Mouse (Mus musculus) liver, postnatal 0 days (tissue): ENCODE data around the gene Arhgap45. TPM values are rescaled to one million over a fixed set of nuclear protein-coding genes. Genes with fewer than 3 reads are reported as not detected.

Experiments
- ATAC-seq: fragments of 200-750 bp; cut with Nextera tagmentation; 2 replicates; pipeline ENCODE4 v1.8.0; 2017; ENCODE audit warnings: mild to moderate bottlenecking, moderate library complexity
- DNase-seq: peaks from one replicate; pipeline ENCODE4 v3.0.0-alpha.2; 2016
- H3K27ac ChIP-seq: fragments of 300-500 bp; sonication (generic); 2 replicates; pipeline ENCODE4 v1.5.1; 2014; ENCODE audit warnings: antibody characterized with exemption, moderate library complexity, mild to moderate bottlenecking, low read depth
- H3K27me3 ChIP-seq: fragments of 300-500 bp; sonication (generic); 2 replicates; pipeline ENCODE4 v1.6.1; 2014; ENCODE audit warnings: low read length, control low read depth, mixed read lengths; ENCODE audit not compliant: insufficient read depth
- H3K36me3 ChIP-seq: fragments of 300-500 bp; sonication (generic); replicated peaks from 2 replicates; pipeline ENCODE4 v1.6.1; 2014; ENCODE audit warnings: mild to moderate bottlenecking, control low read depth, low read length, moderate library complexity, mixed read lengths; ENCODE audit not compliant: insufficient read depth
- H3K4me1 ChIP-seq: fragments of 300-500 bp; sonication (generic); 2 replicates; pipeline ENCODE4 v1.6.1; 2014; ENCODE audit warnings: antibody characterized with exemption, mild to moderate bottlenecking, control low read depth; ENCODE audit not compliant: insufficient read depth
- H3K4me2 ChIP-seq: fragments of 300-500 bp; sonication (generic); 2 replicates; pipeline ENCODE4 v1.6.1; 2014; ENCODE audit warnings: low read depth, mild to moderate bottlenecking, low read length, moderate library complexity, mixed read lengths
- H3K4me3 ChIP-seq: fragments of 300-500 bp; sonication (generic); 2 replicates; pipeline ENCODE4 v1.5.1; 2014; ENCODE audit warnings: low read depth, low read length
- H3K9ac ChIP-seq: fragments of 300-500 bp; sonication (generic); replicated peaks from 2 replicates; pipeline ENCODE4 v1.6.1; 2014; ENCODE audit warnings: mild to moderate bottlenecking, moderate library complexity
- H3K9me3 ChIP-seq: fragments of 300-500 bp; sonication (generic); 2 replicates; pipeline ENCODE4 v1.6.1; 2016; ENCODE audit warnings: mild to moderate bottlenecking, control low read depth, low read length, mixed read lengths
- CTCF ChIP-seq: sonication (generic); IDR thresholded peaks from 2 replicates; pipeline ENCODE4 v1.5.1; 2016; ENCODE audit warnings: antibody characterized with exemption, low read depth
- EP300 ChIP-seq: IDR thresholded peaks from 2 replicates; pipeline ENCODE4 v1.6.1; 2016; ENCODE audit warnings: antibody characterized with exemption, low read depth, mild to moderate bottlenecking
- WGBS: fragments of 180-500 bp; shearing (Covaris S2); extraction: QIAGEN DNeasy Blood & Tissue Kit; methylation state at CpG from one replicate; pipeline ENCODE4 v1.1.7; 2014; ENCODE audit not compliant: insufficient replicate concordance; 5-methylcytosine and 5-hydroxymethylcytosine counted together
- polyA plus RNA-seq: library from polyadenylated mRNA; unstranded; fragments of >200 nt; fragmentation: Nextera tagmentation; extraction: Ambion mirVana; gene quantifications from 2 replicates; pipeline ENCODE4 v1.2.1, GENCODE M21; 2015

Gene Arhgap45
- polyA plus RNA-seq, 1 experiment from 2014 or later = 14.2 TPM

DNA sequence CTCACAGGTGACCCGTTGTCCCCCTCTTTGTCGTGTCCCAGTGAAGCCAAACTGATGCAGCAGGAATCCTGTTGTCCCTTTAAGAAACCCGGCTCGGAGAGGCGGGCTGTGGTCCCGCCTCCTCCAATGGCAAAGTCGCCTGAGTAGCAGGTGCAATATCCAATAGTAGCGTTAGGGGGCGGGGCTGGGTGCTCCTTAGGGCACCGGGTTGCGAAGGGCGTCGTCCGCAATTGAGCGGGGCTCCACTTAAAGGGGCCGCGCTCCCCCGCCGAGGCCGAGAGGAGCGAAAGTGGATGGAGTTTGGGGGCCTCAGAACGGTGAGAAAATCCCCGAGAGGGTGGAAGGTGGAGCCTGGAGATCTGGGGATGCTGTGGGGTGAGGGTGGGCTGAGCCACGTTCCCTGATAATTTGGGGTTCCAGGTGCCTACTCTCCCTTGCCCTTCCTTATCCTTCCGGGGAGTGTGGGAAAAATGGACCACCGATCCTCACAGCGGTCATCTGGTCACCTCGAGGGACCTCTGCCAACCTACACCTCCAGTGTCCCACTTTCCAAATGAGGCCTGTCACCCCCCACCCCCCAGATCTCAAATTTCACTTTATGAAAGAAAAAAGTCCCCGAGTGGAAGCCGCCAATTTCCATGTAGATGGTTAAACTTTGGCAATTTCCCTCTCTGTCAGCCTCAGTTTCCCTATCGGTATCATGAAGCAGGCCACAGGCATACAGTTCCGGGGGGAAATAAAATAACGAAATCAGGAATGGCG lies 20.0 kb upstream of the Arhgap45 start, which contains the start of gene Abca7:
Gene Abca7, plus strand, starts transcription at position 223 of the 762 bp plus-strand sequence.
- peaks cover 23% of the 10 kb centered on the region for H3K4me1 ChIP-seq
- peak within 1 kb of the TSS; percentile 77 for H3K9ac ChIP-seq
- H3K4me2 ChIP-seq = peak within 1 kb of the TSS; percentile 89
- H3K27ac ChIP-seq = peak within 1 kb of the TSS; percentile 79
- no peaks in the 10 kb centered on the region for H3K9me3 ChIP-seq
- ATAC-seq (peak; percentile 91), DNase-seq (peak; percentile 98)
- TF ChIP-seq EP300 (no peak), CTCF (peak; percentile 31)
- no peaks in the 10 kb centered on the region for H3K27me3 ChIP-seq
- H3K36me3 ChIP-seq = peaks cover 22% of the 10 kb centered on the region
- peak within 1 kb of the TSS; percentile 69 for H3K4me3 ChIP-seq
- under 1% methylated on average over 34 of the region's 34 CpGs for WGBS

DNA sequence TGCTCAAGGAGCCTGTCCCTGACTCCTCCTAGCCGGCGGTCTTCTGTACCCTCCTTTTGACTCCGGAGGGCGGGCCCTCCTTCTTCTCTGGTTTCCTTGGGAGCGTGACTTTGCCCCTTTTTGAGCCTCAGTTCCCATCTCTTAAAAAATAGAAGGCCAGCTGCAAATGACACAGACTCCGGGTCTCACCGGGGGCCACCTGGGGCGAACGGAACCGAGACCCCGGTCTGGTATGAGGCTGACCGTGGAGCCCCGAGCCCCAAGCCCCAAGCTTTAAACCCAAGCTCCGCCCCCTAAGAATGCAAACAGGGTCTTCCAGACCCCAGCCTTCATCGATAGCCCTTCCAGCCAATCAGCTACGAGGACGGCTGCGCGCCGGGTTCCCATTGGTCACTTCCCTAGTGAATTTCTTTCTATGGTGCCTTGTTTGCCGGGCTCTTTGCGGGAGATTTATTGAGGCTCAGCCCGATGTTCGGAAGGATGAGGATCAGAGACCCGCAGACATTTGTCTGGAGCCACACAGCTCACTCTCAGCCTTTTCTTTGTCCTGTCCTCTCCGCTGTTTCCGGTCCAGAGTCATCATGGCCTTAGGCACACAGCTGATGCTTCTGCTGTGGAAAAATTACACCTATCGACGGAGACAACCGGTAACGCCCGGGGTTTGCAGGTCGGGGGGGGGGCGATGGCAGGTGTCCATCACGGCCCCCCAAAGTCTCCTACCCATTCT lies 19.3 kb upstream of the Arhgap45 start:
- Histone ChIP-seq H3K4me1 (peaks cover 23% of the 10 kb centered on the region), H3K9ac (peak overlapping the region; percentile 77), H3K36me3 (peaks cover 24% of the 10 kb centered on the region), H3K4me2 (peak overlapping the region; percentile 89), H3K4me3 (peak overlapping the region; percentile 69), H3K9me3 (no peaks in the 10 kb centered on the region), H3K27ac (peak overlapping the region; percentile 79), H3K27me3 (no peaks in the 10 kb centered on the region)
- DNase-seq (peak; percentile 83), ATAC-seq (peak; percentile 77)
- TF ChIP-seq EP300 (no peak), CTCF (no peak)
- 2% methylated on average over 35 of the region's 35 CpGs for WGBS

DNA sequence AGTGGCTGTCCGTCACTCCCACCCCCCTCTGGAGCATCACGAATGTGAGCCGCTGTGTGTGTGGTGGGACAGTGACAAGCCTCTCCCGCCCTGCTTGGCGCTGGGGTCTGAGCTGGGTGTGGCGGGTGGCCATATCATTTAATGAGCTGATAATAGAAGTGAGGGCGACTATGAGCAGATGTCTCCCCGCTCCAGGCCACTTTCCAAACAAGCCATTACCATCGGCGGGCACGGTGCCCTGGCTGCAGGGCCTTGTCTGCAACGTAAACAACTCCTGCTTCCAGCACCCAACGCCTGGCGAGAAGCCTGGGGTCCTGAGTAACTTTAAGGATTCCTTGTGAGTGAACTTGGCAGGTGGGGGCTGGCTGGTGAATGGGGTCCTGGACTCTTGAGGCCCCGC lies 18.6 kb upstream of the Arhgap45 start:
- no peak for DNase-seq
- Histone ChIP-seq H3K4me2 (peak overlapping the region; percentile 89), H3K27ac (peak overlapping the region; percentile 79), H3K9me3 (no peaks in the 10 kb centered on the region), H3K4me1 (peaks cover 25% of the 10 kb centered on the region), H3K9ac (peak overlapping the region; percentile 77), H3K36me3 (peaks cover 22% of the 10 kb centered on the region), H3K27me3 (no peaks in the 10 kb centered on the region), H3K4me3 (peak overlapping the region; percentile 69)
- 33% methylated on average over 15 of the region's 15 CpGs for WGBS
- ATAC-seq = no peak
- TF ChIP-seq CTCF (no peak), EP300 (no peak)

DNA sequence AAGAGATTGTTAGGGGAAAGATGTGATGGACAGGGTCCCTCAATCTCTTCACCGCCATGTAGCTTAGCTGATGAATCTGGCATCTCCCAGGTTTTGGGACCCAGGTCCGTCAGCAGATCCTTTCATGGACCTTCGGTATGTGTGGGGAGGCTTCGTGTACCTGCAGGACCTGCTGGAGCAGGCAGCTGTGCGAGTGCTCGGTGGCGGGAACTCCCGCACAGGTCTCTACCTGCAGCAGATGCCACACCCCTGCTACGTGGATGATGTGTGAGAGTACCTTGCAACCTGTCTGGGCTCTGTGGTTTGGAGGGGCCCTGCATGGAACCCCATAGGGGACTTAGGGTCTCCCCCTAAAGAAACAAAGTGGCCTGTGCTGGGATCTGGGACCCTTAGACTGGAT lies 14.5 kb upstream of the Arhgap45 start:
- H3K27me3 ChIP-seq = no peaks in the 10 kb centered on the region
- no peak for ATAC-seq
- no peak for DNase-seq
- TF ChIP-seq EP300 = no peak
- TF ChIP-seq CTCF = no peak
- peaks cover 26% of the 10 kb centered on the region for H3K36me3 ChIP-seq
- H3K4me1 ChIP-seq = peaks cover 22% of the 10 kb centered on the region
- 91% methylated on average over 9 of the region's 9 CpGs for WGBS
- no peak overlapping the region for H3K4me3 ChIP-seq
- no peak overlapping the region for H3K27ac ChIP-seq
- H3K9ac ChIP-seq = no peak overlapping the region
- no peaks in the 10 kb centered on the region for H3K9me3 ChIP-seq
- H3K4me2 ChIP-seq = no peak overlapping the region

DNA sequence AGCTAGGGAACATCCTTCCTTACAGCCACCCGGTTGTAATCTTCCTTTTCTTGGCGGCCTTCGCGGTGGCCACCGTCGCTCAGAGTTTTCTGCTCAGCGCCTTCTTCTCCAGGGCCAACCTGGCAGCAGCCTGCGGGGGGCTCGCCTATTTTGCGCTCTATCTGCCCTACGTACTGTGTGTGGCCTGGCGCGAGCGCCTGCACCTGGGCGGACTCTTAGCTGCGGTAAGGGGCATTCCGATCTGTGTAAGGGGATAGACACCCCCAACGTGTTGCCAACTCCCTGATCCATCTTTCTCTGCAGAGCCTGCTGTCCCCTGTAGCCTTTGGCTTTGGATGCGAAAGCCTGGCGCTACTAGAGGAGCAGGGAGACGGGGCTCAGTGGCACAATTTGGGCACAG lies 13.6 kb upstream of the Arhgap45 start:
- 60% methylated on average over 21 of the region's 21 CpGs for WGBS
- no peak for DNase-seq
- Histone ChIP-seq H3K4me2 (no peak overlapping the region), H3K4me1 (peaks cover 18% of the 10 kb centered on the region), H3K4me3 (no peak overlapping the region), H3K27me3 (no peaks in the 10 kb centered on the region), H3K9me3 (no peaks in the 10 kb centered on the region), H3K27ac (no peak overlapping the region), H3K9ac (no peak overlapping the region), H3K36me3 (peaks cover 30% of the 10 kb centered on the region)
- TF ChIP-seq CTCF (no peak), EP300 (no peak)
- no peak for ATAC-seq
